Mouse (Mus musculus): Measurements from ENCODE around the gene Alpk3.

The Alpk3 gene

DNA sequence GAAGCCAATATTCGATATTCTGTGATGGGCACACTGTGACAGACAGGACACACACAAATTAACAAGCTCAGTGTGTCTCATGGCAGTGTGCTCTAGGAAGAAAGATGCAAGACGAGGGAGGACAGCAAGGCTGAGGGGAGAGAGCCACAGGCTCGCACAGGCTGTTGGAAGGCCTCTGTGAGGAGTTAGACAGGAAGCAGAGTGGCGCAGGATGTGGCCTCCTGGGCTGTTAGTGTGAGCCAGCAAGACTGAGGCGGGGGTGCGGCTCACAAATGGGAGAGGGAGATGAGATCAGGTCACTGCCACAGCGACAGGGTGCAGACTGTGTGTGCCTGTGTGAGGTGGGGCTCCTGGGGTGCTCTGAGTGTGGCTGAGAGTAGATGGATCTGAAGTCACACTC is 17.9 kb downstream of the Alpk3 start:
- no peak for DNase-seq (ENCODE audit: low spot score)

DNA sequence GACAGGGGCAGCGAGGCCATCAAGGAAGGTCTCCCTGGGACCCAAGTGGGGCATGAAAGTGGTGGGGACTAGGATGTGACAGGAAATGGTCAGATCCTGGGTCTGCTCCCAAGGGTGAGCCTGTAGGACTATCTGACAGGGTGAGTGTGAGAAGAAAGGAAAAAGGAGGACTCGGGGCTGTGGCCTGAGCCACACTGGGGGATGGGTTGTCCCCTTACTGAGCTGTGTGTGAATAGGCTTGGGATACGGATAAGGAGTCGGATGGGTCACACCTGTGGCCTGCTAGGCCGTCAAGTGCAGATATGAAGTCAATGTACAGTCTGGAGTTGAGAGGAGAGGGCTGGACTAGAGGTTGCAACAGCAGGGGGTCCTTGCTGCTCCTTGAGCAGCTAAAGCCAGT is 18.3 kb downstream of the Alpk3 start:
- DNase-seq (ENCODE audit: low spot score) = no peak

DNA sequence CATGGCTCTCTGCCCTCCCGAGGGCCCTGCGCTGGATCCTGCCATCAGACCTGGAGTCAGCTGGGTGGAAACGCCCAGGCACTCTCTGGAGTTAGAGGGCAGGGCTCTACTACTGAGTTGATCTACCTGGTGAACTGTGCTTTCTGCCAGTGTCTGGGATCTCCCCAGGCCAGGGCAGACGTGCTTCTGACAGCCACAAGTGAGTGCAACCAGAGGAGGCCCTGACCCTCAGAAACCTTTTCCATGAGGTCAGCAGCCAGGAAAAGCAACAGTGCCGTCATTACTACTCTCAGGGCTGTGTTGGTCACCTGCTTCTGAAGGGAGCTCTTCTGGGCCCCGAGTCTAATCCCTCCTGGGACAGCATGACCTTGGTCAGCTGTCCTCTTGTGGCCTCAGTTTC is 19.6 kb downstream of the Alpk3 start:
- DNase-seq (ENCODE audit: low spot score) = no peak

DNA sequence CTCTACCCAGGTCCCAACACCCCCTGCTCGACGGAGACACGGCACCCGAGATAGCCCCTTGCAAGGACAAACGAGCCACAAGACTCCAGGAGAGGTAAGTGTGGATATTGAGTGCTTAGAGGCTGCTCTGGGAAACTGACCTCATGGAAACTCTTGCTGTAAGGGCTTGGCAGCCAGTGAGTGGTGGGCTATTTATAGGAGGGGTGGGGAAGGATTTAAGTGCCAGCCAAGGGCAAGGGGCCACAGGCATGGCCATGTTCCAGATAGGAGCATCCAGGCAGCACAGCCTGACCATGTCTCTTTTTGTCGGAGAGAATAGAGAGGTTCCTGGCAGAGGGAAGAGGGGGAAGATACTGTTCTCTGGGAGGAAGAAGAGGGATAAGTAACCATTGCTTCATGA is 21.3 kb downstream of the Alpk3 start:
- DNase-seq (ENCODE audit: low spot score) = no peak

DNA sequence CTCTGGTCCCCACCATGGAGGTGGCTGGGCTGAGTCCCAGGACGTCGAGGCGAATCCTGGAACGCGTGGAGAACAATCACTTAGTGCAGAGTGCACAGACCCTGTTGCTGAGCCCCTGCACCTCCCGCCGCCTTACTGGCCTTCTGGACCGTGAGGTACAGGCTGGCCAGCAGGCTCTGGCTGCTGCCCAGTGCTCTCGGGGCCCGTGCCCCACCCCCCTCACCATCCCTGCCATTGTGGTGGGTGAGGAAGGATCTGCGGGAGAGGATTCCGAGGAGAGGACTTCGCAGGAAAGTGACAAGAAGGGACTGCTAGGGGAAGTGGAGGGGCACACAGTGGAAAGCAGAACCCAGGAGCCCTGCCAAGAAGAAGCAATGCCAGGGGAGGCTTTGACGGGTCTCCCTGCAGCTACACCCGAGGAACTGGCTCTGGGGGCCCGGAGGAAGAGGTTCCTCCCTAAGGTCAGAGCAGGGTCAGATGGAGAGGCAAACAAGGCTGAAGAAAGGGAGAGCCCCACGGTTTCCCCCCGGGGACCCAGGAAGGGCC is 36.1 kb downstream of the Alpk3 start:
- DNase-seq (ENCODE audit: low spot score) = no peak

GRCm38 (mm10) chr7:81094104-81094757 is 36.8 kb downstream of the Alpk3 start:
- no peak for DNase-seq (ENCODE audit: low spot score)

GRCm38 (mm10) chr7:81100341-81100740 is 42.9 kb downstream of the Alpk3 start:
- no peak for DNase-seq (ENCODE audit: low spot score)

- DNase-seq (ENCODE audit: low spot score) = no peak
Measured at GRCm38 (mm10) chr7:81102854-81103253, 45.5 kb downstream of the Alpk3 start.

- DNase-seq (ENCODE audit: low spot score) = no peak
Measured at GRCm38 (mm10) chr7:81105525-81105924, 48.1 kb downstream of the Alpk3 start.

DNA sequence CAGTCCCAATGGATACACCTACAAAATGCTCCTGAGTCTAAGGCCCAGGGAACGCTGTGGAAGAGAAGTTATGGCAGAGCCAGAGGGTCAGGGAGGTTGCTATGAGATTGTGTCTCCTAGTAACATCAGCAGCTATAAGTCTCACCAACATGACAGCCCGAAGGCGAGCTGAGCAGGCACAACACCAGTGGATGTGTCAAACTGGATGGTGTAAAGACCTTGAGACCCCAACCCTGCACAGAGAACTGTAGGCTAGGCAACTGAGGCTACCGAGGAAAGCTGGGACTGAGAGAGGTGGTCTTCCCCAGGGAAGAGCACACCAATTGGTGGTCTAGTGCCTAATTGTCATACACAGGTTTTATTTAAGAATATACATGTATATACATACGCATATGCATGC is 50.8 kb downstream of the Alpk3 start:
- DNase-seq (ENCODE audit: low spot score) = no peak

DNA sequence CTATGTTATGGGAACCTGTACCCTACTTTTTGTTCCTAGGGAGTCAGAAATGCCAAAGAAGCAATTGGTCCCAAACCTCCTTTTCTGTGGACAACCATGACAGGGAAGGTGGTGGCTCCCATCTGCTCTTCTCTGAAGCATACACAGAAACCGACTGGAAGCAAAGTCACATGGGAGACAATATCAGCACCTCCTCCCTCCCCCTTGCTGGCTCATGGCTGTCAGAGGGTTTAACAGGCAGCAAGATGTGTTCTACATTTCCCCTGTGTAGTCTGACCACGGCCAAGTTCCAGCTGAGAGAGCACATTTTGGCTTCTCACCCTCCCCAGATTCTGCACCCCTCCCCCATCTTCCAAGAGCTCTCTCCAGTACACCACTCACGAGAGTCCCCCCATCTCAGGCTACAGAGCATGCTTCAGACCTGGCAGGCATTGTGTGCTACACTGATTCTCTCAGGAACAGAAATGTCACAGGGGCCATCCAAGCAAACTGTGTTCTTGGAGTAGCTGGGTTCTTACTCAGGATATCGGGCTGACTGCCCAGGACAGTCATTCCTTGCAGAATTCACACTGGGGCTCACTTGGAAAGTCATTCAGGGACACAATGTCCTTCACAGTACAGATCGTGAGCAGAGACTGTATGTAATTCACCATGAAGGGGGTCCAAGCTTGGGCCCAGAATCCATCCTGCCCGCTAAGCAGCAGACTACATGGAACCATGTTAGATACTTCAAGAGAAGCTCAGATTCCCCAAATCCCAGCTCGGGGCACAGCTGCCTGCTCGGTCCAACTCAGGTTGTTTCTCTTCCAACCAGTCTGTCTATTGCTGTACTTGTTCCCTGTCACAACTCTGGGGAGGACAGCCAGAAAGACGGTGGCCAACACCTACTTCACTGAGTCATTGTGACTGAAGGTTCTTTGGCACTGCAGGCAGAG is 52.6 kb downstream of the Alpk3 start:
- DNase-seq (ENCODE audit: low spot score) = peak; percentile 67

GRCm38 (mm10) chr7:81110791-81111190 is 53.4 kb downstream of the Alpk3 start:
- no peak for DNase-seq (ENCODE audit: low spot score)

DNA sequence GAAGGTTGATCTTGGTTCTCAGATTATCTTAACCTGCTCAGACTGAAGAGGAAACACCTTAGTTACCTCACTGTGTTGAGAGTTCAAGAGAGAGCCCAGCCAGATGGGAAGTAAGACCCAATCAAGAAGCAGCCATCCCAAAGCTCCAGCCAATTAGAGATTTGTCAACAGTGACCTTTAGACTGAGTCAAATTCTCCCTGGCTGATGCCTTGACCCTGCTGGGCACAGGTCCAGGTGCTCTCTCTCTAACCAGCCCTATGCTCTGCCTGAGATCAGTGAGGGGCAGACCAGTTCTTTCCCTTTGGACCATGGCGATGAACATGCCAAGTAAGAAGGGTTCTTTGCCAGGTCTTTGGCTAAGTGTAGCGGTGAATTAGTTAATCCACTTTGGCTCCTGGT is 54.3 kb downstream of the Alpk3 start:
- no peak for DNase-seq (ENCODE audit: low spot score)

GRCm38 (mm10) chr7:81112686-81113360 is 55.4 kb downstream of the Alpk3 start:
- peak; percentile 60 for DNase-seq (ENCODE audit: low spot score)

DNA sequence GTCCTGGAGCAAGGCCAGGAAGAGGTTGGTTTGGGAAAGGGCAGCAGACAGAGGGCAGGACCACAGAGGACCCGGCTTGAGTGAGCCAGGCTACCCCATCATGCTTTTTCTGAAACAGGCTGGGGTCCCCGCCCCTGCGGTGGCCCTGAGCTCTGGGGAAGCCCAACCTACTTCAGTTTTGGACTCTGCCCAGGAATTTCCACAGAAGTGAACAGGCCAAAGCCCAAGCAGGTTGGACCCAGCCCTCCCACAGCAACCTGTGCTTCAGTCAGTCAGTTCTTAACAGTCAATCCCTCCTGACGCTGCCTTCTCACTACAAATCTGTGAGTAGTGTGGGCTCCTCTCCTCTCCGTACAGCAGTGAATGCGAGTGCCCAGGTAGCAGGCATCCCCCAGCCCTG is 57.2 kb downstream of the Alpk3 start, which contains the start of gene Slc28a1:
TSS of gene Slc28a1 (plus strand) at position 245 of the 400 bp plus-strand sequence.
- DNase-seq (ENCODE audit: low spot score) = no peak

- no peak for DNase-seq (ENCODE audit: low spot score)
Measured at GRCm38 (mm10) chr7:81121099-81121498, 63.7 kb downstream of the Alpk3 start.

- no peak for DNase-seq (ENCODE audit: low spot score)
Measured at GRCm38 (mm10) chr7:81122808-81123207, 65.4 kb downstream of the Alpk3 start.

- DNase-seq (ENCODE audit: low spot score) = no peak
Measured at GRCm38 (mm10) chr7:81123553-81123952, 66.2 kb downstream of the Alpk3 start.

- DNase-seq (ENCODE audit: low spot score) = peak; percentile 65
Measured at GRCm38 (mm10) chr7:81124773-81125172, 67.4 kb downstream of the Alpk3 start.

DNA sequence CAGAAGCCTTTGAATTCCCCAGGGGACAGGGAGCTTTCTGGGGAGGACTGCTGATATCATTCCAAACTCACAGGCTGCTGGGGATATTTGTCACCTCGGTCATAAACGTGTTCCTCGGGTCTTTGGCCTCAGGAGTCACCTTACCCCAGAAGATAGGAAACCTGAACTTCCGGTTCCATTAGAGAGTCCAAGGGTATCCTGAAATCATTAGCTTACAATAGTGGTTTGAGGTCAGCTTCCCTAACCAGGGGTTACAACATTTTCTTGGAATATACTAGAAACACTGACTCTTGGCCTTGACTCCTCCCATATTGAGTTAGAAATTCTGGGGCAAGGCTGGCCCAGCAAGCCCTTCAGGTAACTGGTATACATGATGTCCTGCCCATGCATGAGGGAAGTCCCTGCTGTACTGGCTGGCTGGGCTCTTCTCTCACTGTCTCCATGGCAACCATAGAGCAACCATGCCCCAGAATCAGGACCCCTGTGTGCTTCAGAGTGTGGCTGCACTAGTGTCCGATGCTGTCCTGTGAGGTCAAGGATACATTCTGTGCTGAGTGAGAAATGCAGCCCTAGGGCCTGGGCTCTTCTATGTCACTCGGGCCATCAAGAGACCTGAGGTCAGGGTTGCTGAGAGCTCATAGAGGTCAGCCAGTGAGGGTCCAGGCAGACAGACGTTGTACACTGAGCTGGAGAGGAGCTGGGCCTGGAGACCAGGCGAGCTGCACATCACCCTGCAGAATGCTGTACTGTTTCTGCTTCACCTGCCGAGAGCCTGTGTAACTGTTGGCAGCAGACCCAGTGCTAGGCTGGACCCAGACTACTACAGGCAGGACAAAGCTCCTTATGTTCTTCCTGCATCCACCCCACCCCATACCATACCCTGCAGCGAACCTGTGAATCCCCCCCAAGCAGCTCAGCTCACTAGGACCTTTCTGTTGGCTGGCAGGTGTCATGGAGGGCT is 68.1 kb downstream of the Alpk3 start:
- DNase-seq (ENCODE audit: low spot score) = no peak

DNA sequence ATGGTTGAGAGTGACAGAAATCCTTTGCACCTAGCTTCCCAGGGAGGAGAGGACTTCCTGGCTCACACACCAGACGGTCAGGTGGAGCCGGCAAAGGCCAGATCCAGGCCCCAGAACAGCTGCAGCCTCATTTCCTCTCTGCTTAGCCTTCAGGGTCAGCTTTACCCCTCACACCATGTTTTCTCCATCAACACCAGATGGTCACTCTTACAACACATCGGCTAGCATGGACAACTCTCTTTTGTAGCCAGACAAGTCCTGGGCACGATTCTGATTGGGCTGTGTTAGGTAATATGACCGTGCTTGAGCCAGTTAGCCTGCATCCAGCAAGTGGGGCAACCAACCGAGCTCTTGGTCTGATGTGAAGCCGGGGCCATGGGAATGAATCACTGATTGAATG is 74.5 kb downstream of the Alpk3 start:
- no peak for DNase-seq (ENCODE audit: low spot score)

Measured in testis, postnatal 10 days (tissue).